In genomic region chr6:106916683-106917289, GRCm38 (mm10) we compare ENCODE assay signal across 19 mouse cellular contexts.
"Had no signal": no experiment of that assay in that cellular context is flagged by ENCODE, and none has a peak within 500 bp of the region (broad histone marks: within the 10 kb centered on the region; RNA-seq: fewer than 3 reads in every experiment).

No protein-coding gene starts in this region.

- DNase-seq: kidney, postnatal 25 days; liver; lung, adult 18-20 months; lung, postnatal 10 days; lung, postnatal 36 days; thymus, adult 18-20 months; thymus, postnatal 36 days had no signal

- H3K4me1 ChIP-seq: limb, embryonic 10.5 days; limb, embryonic 13.5 days; liver, embryonic 12.5 days; liver, embryonic 15.5 days; lung, embryonic 15.5 days; megakaryocyte, embryonic 14.5 days; midbrain, embryonic 10.5 days; midbrain, embryonic 13.5 days; neural tube, embryonic 13.5 days had no signal

- H3K9ac ChIP-seq: limb, embryonic 13.5 days; liver, embryonic 12.5 days; liver, embryonic 15.5 days; lung, embryonic 15.5 days; midbrain, embryonic 13.5 days; neural tube, embryonic 13.5 days had no signal

- H3K9me3 ChIP-seq: limb, embryonic 10.5 days; limb, embryonic 13.5 days; liver, embryonic 12.5 days; liver, embryonic 15.5 days; lung, embryonic 15.5 days; megakaryocyte, embryonic 14.5 days; midbrain, embryonic 10.5 days; midbrain, embryonic 13.5 days; neural tube, embryonic 13.5 days had no signal

- H3K27ac ChIP-seq: kidney, postnatal 0 days; limb, embryonic 10.5 days; limb, embryonic 13.5 days; liver, embryonic 12.5 days; liver, embryonic 15.5 days; lung, embryonic 15.5 days; midbrain, embryonic 10.5 days; midbrain, embryonic 13.5 days; neural tube, embryonic 13.5 days had no signal

- H3K4me2 ChIP-seq: limb, embryonic 13.5 days; liver, embryonic 12.5 days; liver, embryonic 15.5 days; lung, embryonic 15.5 days; midbrain, embryonic 13.5 days; neural tube, embryonic 13.5 days had no signal

- H3K36me3 ChIP-seq: limb, embryonic 10.5 days; limb, embryonic 13.5 days; liver, embryonic 12.5 days; liver, embryonic 15.5 days; lung, embryonic 15.5 days; midbrain, embryonic 10.5 days; midbrain, embryonic 13.5 days; neural tube, embryonic 13.5 days had no signal

- H3K4me3 ChIP-seq: limb, embryonic 10.5 days; limb, embryonic 13.5 days; liver, embryonic 12.5 days; liver, embryonic 15.5 days; lung, embryonic 15.5 days; megakaryocyte, embryonic 14.5 days; midbrain, embryonic 10.5 days; midbrain, embryonic 13.5 days; myocyte; neural tube, embryonic 13.5 days had no signal

- H3K27me3 ChIP-seq: limb, embryonic 13.5 days; liver, embryonic 12.5 days; liver, embryonic 15.5 days; lung, embryonic 15.5 days; megakaryocyte, embryonic 14.5 days; midbrain, embryonic 13.5 days; neural tube, embryonic 13.5 days had no signal

- ATAC-seq: liver, embryonic 12.5 days; midbrain, embryonic 13.5 days; midbrain, embryonic 16.5 days had no signal
